In the genomic region with DNA sequence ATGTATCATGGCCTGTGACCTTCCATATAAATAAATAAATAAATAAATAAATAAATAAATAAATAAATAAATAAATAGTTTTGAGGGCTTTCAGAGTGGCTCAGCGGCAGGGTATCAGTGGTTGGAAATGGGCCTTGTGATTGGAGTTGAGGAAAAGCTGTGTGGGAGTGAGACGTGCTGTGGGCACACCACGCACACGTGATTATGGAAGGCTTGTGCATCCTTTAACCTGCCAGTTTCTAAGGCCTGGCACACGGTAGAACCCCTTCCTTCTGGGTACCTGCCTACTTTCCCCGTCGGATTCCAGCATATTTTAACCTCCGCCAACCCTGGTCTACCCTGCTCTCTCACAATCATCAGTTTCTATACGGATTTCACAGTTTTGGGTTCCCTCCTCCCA, we compare ENCODE assay signal across 8 mouse cellular contexts. TPM values are rescaled to one million over a fixed set of nuclear protein-coding genes. Genes with fewer than 3 reads are reported as not detected.
DNase-seq lines count a peak whose midpoint lies in the region; ATAC-seq and TF ChIP-seq lines count a peak whose summit lies in the region.

No protein-coding gene starts in this region.

- H3K4me1 ChIP-seq in heart, embryonic 14.5 days (ENCODE audit: control insufficient read depth in 2 of 2, insufficient read depth in 2 of 2, low read length in 2 of 2): peaks cover 4 to 7% of the 10 kb centered on the region in 2 experiments; a peak in 3 of 4 replicates
- H3K4me1 ChIP-seq in ES-Bruce4 (ENCODE audit: control insufficient read depth, insufficient read depth, low read length): peaks cover 4% of the 10 kb centered on the region
- no peaks in the 10 kb centered on the region for H3K4me1 ChIP-seq in forebrain, embryonic 14.5 days (ENCODE audit: control insufficient read depth, insufficient read depth, low read length)
- peaks cover 15% of the 10 kb centered on the region for H3K4me1 ChIP-seq in liver, embryonic 15.5 days (replicated peaks)

- peak overlapping the region; percentile 75 for H3K9ac ChIP-seq in heart, embryonic 14.5 days (ENCODE audit: low read length)
- peak overlapping the region; percentile 45 for H3K9ac ChIP-seq in ES-Bruce4 (ENCODE audit: low read depth, poor library complexity, severe bottlenecking)
- peak overlapping the region; percentile 56 for H3K9ac ChIP-seq in forebrain, embryonic 14.5 days (ENCODE audit: low read length)
- H3K9ac ChIP-seq in liver, embryonic 15.5 days: no peak overlapping the region; the same call in 1 of the 2 replicates

- DNase-seq in heart, postnatal 36 days: no peak
- no peak for DNase-seq in forebrain, embryonic 14.5 days (ENCODE audit: low spot score)
- no peak for DNase-seq in adrenal gland, postnatal 14 days
- no peak for DNase-seq in right cerebral cortex, adult 18-20 months
- DNase-seq in layer of hippocampus, adult 11-12 months (ENCODE audit: low spot score): no peak

- no peaks in the 10 kb centered on the region for H3K9me3 ChIP-seq in heart, embryonic 14.5 days (ENCODE audit: control insufficient read depth, low read length)
- H3K9me3 ChIP-seq in ES-Bruce4 (replicated peaks; ENCODE audit: control insufficient read depth, insufficient read depth, low read length, poor library complexity, severe bottlenecking): no peaks in the 10 kb centered on the region
- no peaks in the 10 kb centered on the region for H3K9me3 ChIP-seq in forebrain, embryonic 14.5 days (replicated peaks; ENCODE audit: control insufficient read depth, low read length)
- H3K9me3 ChIP-seq in liver, embryonic 15.5 days (replicated peaks): no peaks in the 10 kb centered on the region

- H3K27ac ChIP-seq in heart, embryonic 14.5 days (replicated peaks in 1 of 2; ENCODE audit: control insufficient read depth in 1 of 2, insufficient read depth in 1 of 2, low read depth in 2 of 2, low read length in 2 of 2): no peak overlapping the region; a peak in 1 of 4 replicates
- H3K27ac ChIP-seq in ES-Bruce4 (ENCODE audit: insufficient read depth, low read length): no peak overlapping the region; the same call in 1 of the 2 replicates
- H3K27ac ChIP-seq in forebrain, embryonic 14.5 days (ENCODE audit: low read depth, low read length): peak overlapping the region; percentile 9; the same call in 1 of the 2 replicates
- H3K27ac ChIP-seq in liver, embryonic 15.5 days (replicated peaks): no peak overlapping the region

- ATAC-seq in heart, embryonic 14.5 days (ENCODE audit: insufficient number of reproducible peaks, insufficient read depth, low FRiP score, low read depth): peak; percentile 2; the same call in 1 of the 2 replicates
- ATAC-seq in forebrain, embryonic 14.5 days: peak; percentile 21; the same call in 1 of the 2 replicates
- peak; percentile 10; the same call in 1 of the 2 replicates for ATAC-seq in liver, embryonic 15.5 days (ENCODE audit: insufficient read depth)

- peak overlapping the region; percentile 55 to 66 for H3K4me3 ChIP-seq in heart, embryonic 14.5 days (ENCODE audit: control insufficient read depth in 1 of 2, insufficient read depth in 1 of 2, low read depth in 1 of 2, low read length in 2 of 2)
- peak overlapping the region; percentile 74 for H3K4me3 ChIP-seq in ES-Bruce4 (ENCODE audit: low read depth, low read length)
- H3K4me3 ChIP-seq in forebrain, embryonic 14.5 days (ENCODE audit: low read depth, low read length): peak overlapping the region; percentile 49
- peak overlapping the region; percentile 62 for H3K4me3 ChIP-seq in liver, embryonic 15.5 days (replicated peaks)

- 17% methylated on average over 9 of the region's 9 CpGs for WGBS in heart, embryonic 14.5 days
- 30% methylated on average over 9 of the region's 9 CpGs for WGBS in forebrain, embryonic 14.5 days
- 27% methylated on average over 9 of the region's 9 CpGs for WGBS in liver, embryonic 15.5 days (ENCODE audit: insufficient replicate concordance)

- TF ChIP-seq POLR2A in ES-Bruce4 (IDR thresholded peaks at IDR 0.05; ENCODE audit: insufficient read depth, low read length): no peak

- H3K4me2 ChIP-seq in heart, embryonic 14.5 days (ENCODE audit: low read length): peak overlapping the region; percentile 90
- peak overlapping the region; percentile 78 for H3K4me2 ChIP-seq in forebrain, embryonic 14.5 days (ENCODE audit: low read length)
- H3K4me2 ChIP-seq in liver, embryonic 15.5 days: peak overlapping the region; percentile 80

- no peak for TF ChIP-seq CTCF in ES-Bruce4 (IDR thresholded peaks at IDR 0.05; ENCODE audit: low read depth, low read length)

- H3K27me3 ChIP-seq in heart, embryonic 14.5 days (ENCODE audit: control insufficient read depth, insufficient read depth, low read length): peaks cover 25% of the 10 kb centered on the region
- H3K27me3 ChIP-seq in ES-Bruce4 (ENCODE audit: control insufficient read depth, insufficient read depth, low read length, poor library complexity, severe bottlenecking): no peaks in the 10 kb centered on the region
- peaks cover 23% of the 10 kb centered on the region for H3K27me3 ChIP-seq in forebrain, embryonic 14.5 days (replicated peaks; ENCODE audit: control insufficient read depth, insufficient read depth, low read length)
- H3K27me3 ChIP-seq in liver, embryonic 15.5 days: peaks cover 61% of the 10 kb centered on the region

- H3K36me3 ChIP-seq in heart, embryonic 14.5 days (ENCODE audit: control insufficient read depth, insufficient read depth, low read length): no peaks in the 10 kb centered on the region
- H3K36me3 ChIP-seq in ES-Bruce4 (ENCODE audit: control insufficient read depth, insufficient read depth, low read length, poor library complexity, severe bottlenecking): peaks cover 26% of the 10 kb centered on the region
- H3K36me3 ChIP-seq in forebrain, embryonic 14.5 days (ENCODE audit: control insufficient read depth, insufficient read depth, low read length): no peaks in the 10 kb centered on the region
- peaks cover 23% of the 10 kb centered on the region; the same call in 1 of the 2 replicates for H3K36me3 ChIP-seq in liver, embryonic 15.5 days (replicated peaks)

- intact Hi-C loops in heart, postnatal 36 days (cut with DNase I): loop anchor here (1.0 to 5.0 kb wide), 3 partner anchors 115 to 192 kb away; partner anchors contain the start of gene Ormdl3

- no peak for TF ChIP-seq EP300 in ES-Bruce4 (IDR thresholded peaks at IDR 0.05; ENCODE audit: insufficient read depth, low read depth, low read length)

RNA-seq across cellular contexts. Expression of gene Grb7, which starts 10.8 kb away (rescaled TPM):
- 0.50 TPM in 1 of 2 replicates, not detected in the other for polyA plus RNA-seq in heart, embryonic 14.5 days (2014; fragmentation: Nextera tagmentation; extraction: Ambion mirVana)
- total RNA-seq in heart, postnatal 36 days (2021): under 1 TPM; 0.14 to 0.31 TPM
- polyA plus RNA-seq in ES-Bruce4 (2011; ENCODE audit: insufficient read depth, insufficient read length, low read depth, missing spikeins): 45.6 and 48.2 TPM in 2 replicates
- polyA plus RNA-seq in forebrain, embryonic 14.5 days (2014; fragmentation: Nextera tagmentation; extraction: Ambion mirVana): 0.38 and 0.41 TPM in 2 replicates
- 25.5 and 32.0 TPM in 2 replicates for polyA plus RNA-seq in liver, embryonic 15.5 days (2015; fragmentation: Nextera tagmentation; extraction: Ambion mirVana)
- 0.53 and 10.7 TPM in 2 replicates for total RNA-seq in adrenal gland, postnatal 14 days (2021)

RNA-seq across cellular contexts. Expression of gene Mien1, which starts 18.2 kb away (rescaled TPM):
- 120 and 138 TPM in 2 replicates for polyA plus RNA-seq in heart, embryonic 14.5 days (2014; fragmentation: Nextera tagmentation; extraction: Ambion mirVana)
- 10 to 100 TPM; 53.0 to 66.2 TPM for total RNA-seq in heart, postnatal 36 days (2021)
- 65.1 and 67.2 TPM in 2 replicates for polyA plus RNA-seq in ES-Bruce4 (2011; ENCODE audit: insufficient read depth, insufficient read length, low read depth, missing spikeins)
- polyA plus RNA-seq in forebrain, embryonic 14.5 days (2014; fragmentation: Nextera tagmentation; extraction: Ambion mirVana): 279 and 290 TPM in 2 replicates
- polyA plus RNA-seq in liver, embryonic 15.5 days (2015; fragmentation: Nextera tagmentation; extraction: Ambion mirVana): 57.2 TPM in 2 replicates
- 70.4 and 74.3 TPM in 2 replicates for total RNA-seq in adrenal gland, postnatal 14 days (2021)

RNA-seq across cellular contexts. Expression of gene Erbb2, which starts 44.7 kb away (rescaled TPM):
- polyA plus RNA-seq in heart, embryonic 14.5 days (2014; fragmentation: Nextera tagmentation; extraction: Ambion mirVana): 54.5 and 55.1 TPM in 2 replicates
- total RNA-seq in heart, postnatal 36 days (2021): 10 to 100 TPM in 1 of 2 experiments, 1 to 10 TPM in 1; 7.2 to 10.6 TPM
- 11.0 and 12.4 TPM in 2 replicates for polyA plus RNA-seq in ES-Bruce4 (2011; ENCODE audit: insufficient read depth, insufficient read length, low read depth, missing spikeins)
- polyA plus RNA-seq in forebrain, embryonic 14.5 days (2014; fragmentation: Nextera tagmentation; extraction: Ambion mirVana): 5.6 and 5.9 TPM in 2 replicates
- 2.0 and 2.3 TPM in 2 replicates for polyA plus RNA-seq in liver, embryonic 15.5 days (2015; fragmentation: Nextera tagmentation; extraction: Ambion mirVana)
- 5.9 and 6.8 TPM in 2 replicates for total RNA-seq in adrenal gland, postnatal 14 days (2021)

RNA-seq across cellular contexts. Expression of gene Pgap3, which starts 56.7 kb away (rescaled TPM):
- polyA plus RNA-seq in heart, embryonic 14.5 days (2014; fragmentation: Nextera tagmentation; extraction: Ambion mirVana): 14.2 and 15.5 TPM in 2 replicates
- 1 to 10 TPM; 8.5 to 9.2 TPM for total RNA-seq in heart, postnatal 36 days (2021)
- 4.5 and 5.0 TPM in 2 replicates for polyA plus RNA-seq in ES-Bruce4 (2011; ENCODE audit: insufficient read depth, insufficient read length, low read depth, missing spikeins)
- 6.1 and 6.9 TPM in 2 replicates for polyA plus RNA-seq in forebrain, embryonic 14.5 days (2014; fragmentation: Nextera tagmentation; extraction: Ambion mirVana)
- 3.3 and 3.5 TPM in 2 replicates for polyA plus RNA-seq in liver, embryonic 15.5 days (2015; fragmentation: Nextera tagmentation; extraction: Ambion mirVana)
- total RNA-seq in adrenal gland, postnatal 14 days (2021): 5.3 and 5.9 TPM in 2 replicates

Comparison
In these comparisons a context has a peak if more than half of its experiments do, and no peak if none do; other contexts are left out.
1. RNA of gene Grb7, which starts 10.8 kb away (polyA plus RNA-seq): 45.6 to 48.2 TPM in ES-Bruce4 and 25.5 to 32.0 TPM in liver, embryonic 15.5 days; 0.50 TPM in heart, embryonic 14.5 days and 0.38 to 0.41 TPM in forebrain, embryonic 14.5 days; every median in the first group is over 10 times any median in the second.
2. Peak in every context shown above with its lines, with median percentiles within 50 percentile points of each other: ATAC-seq, H3K4me2 ChIP-seq and H3K4me3 ChIP-seq.